In the genomic region with DNA sequence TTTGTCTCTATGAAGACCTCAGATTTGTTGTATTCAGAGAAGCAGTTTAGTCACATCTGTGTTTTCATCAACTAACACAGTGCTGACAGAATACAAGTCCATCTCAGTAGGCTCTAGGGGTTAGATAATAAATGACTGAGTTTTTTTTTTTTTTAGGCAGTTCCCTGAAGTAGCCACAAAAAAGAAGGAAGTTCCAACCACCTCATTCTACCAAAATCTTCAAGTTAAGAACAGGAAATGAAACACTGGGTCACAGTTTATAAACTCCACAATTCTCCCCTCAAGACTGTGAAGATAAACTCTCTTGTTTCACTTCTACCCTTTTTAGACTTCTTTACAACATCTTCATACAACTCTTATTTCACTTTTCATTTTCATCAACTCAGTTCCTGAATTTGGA, we compare ENCODE assay signal across 26 mouse cellular contexts.
"Had no signal": no experiment of that assay in that cellular context is flagged by ENCODE, and none has a peak within 500 bp of the region (broad histone marks: within the 10 kb centered on the region; RNA-seq: fewer than 3 reads in every experiment).

No protein-coding gene starts in this region.

- H3K4me1 ChIP-seq: limb, embryonic 10.5 days; limb, embryonic 13.5 days; megakaryocyte, embryonic 14.5 days; midbrain, embryonic 10.5 days; midbrain, embryonic 13.5 days; neural tube, embryonic 13.5 days had no signal

- H3K9me3 ChIP-seq: limb, embryonic 10.5 days; limb, embryonic 13.5 days; lung, embryonic 15.5 days; megakaryocyte, embryonic 14.5 days; midbrain, embryonic 10.5 days; midbrain, embryonic 13.5 days; neural tube, embryonic 13.5 days had no signal

- H3K27ac ChIP-seq: kidney, postnatal 0 days; layer of hippocampus, adult 2 months; limb, embryonic 10.5 days; limb, embryonic 13.5 days; liver, embryonic 14.5 days; lung, embryonic 15.5 days; midbrain, embryonic 10.5 days; midbrain, embryonic 13.5 days; neural tube, embryonic 13.5 days; stomach, postnatal 0 days had no signal

- H3K4me2 ChIP-seq: limb, embryonic 13.5 days; lung, embryonic 15.5 days; midbrain, embryonic 13.5 days; neural tube, embryonic 13.5 days had no signal

- ATAC-seq: intestine, postnatal 0 days; liver, postnatal 0 days; midbrain, embryonic 13.5 days; midbrain, embryonic 16.5 days had no signal

- H3K27me3 ChIP-seq: limb, embryonic 13.5 days; lung, embryonic 15.5 days; megakaryocyte, embryonic 14.5 days; midbrain, embryonic 13.5 days; neural tube, embryonic 13.5 days had no signal

- H3K9ac ChIP-seq: limb, embryonic 13.5 days; liver, embryonic 14.5 days; liver, postnatal 0 days; lung, embryonic 15.5 days; midbrain, embryonic 13.5 days; neural tube, embryonic 13.5 days had no signal

- H3K36me3 ChIP-seq: limb, embryonic 10.5 days; limb, embryonic 13.5 days; lung, embryonic 15.5 days; midbrain, embryonic 10.5 days; midbrain, embryonic 13.5 days; neural tube, embryonic 13.5 days had no signal

- H3K4me3 ChIP-seq: layer of hippocampus, adult 2 months; limb, embryonic 10.5 days; limb, embryonic 13.5 days; lung, embryonic 15.5 days; megakaryocyte, embryonic 14.5 days; midbrain, embryonic 10.5 days; midbrain, embryonic 13.5 days; myocyte; neural tube, embryonic 13.5 days had no signal

- DNase-seq: kidney, adult 2 months; kidney, postnatal 25 days; layer of hippocampus, adult 9-11 months; liver; liver, postnatal 0 days; lung, postnatal 10 days; lung, postnatal 4 days; retina, postnatal 1 day; right cerebral cortex, postnatal 25 days; spleen, adult 18-20 months; thymus, adult 2 months; thymus, postnatal 25 days had no signal
